Mouse (Mus musculus) Patski (cell line): Measurements from ENCODE around the gene Chst8. TPM values are rescaled to one million over a fixed set of nuclear protein-coding genes. Genes with fewer than 3 reads are reported as not detected.

Experiments
- ATAC-seq: fragments of 100-300 bp; one replicate; pipeline ENCODE4 v1.8.0; 2021
- CTCF ChIA-PET: fragments of 350-600 bp; sonication (Branson Sonifier 250); formaldehyde crosslinking; loops from one replicate; lab custom pipeline; 2022; ENCODE audit warnings: inconsistent platforms; lab: Charles Lee
- POLR2A ChIA-PET: fragments of 350-600 bp; sonication (Branson Sonifier 250); formaldehyde crosslinking; loops from one replicate; lab custom pipeline; 2022; ENCODE audit warnings: antibody characterized with exemption, inconsistent platforms; lab: Charles Lee
- DNase-seq: peaks from one replicate; pipeline ENCODE4 v3.0.0-alpha.2; 2011; ENCODE audit warnings: low read depth, low spot score
- H3K27me3 ChIP-seq: fragments of 371-371 bp; one replicate; pipeline ENCODE4 v1.5.1; 2021
- CTCF ChIP-seq: fragments of 100-300 bp; IDR thresholded peaks from one replicate; pipeline ENCODE4 v1.5.1; 2021
- in situ Hi-C: fragments of 300-500 bp; cut with MboI; formaldehyde crosslinking; loops from 3 replicates; pipeline ENCODE4 v1.11.1; 2018; ENCODE audit warnings: low pct_unique_long_range_greater_than_20kb, mixed read lengths
- polyA plus RNA-seq: library from polyadenylated mRNA; unstranded; gene quantifications from one replicate; pipeline ENCODE4 v1.2.3, GENCODE M21; 2021

The Chst8 gene
- polyA plus RNA-seq, 1 experiment from 2014 or later: 2.2 TPM

GRCm38 (mm10) chr7:34826255-34826909, 13.9 kb upstream of the Chst8 start:
- ATAC-seq: no peak
- peaks cover 3% of the 10 kb centered on the region for H3K27me3 ChIP-seq
- DNase-seq: no peak
- in situ Hi-C loops: no loop called here
- POLR2A ChIA-PET: interaction anchor here (0.7 kb wide), 1 partner anchor 202 kb away, joined by 4 read pairs; no protein-coding TSS in a partner anchor
- peak; percentile 74 for TF ChIP-seq CTCF
- CTCF ChIA-PET: interaction anchor here (1.2 kb wide), 1 partner anchor 113 kb away, joined by 4 read pairs; no protein-coding TSS in a partner anchor

GRCm38 (mm10) chr7:34821587-34821986, 9.1 kb upstream of the Chst8 start:
- in situ Hi-C loops: no loop called here
- TF ChIP-seq CTCF: no peak
- no peak for ATAC-seq
- no peak for DNase-seq
- ChIA-PET CTCF (no interaction called here), POLR2A (no interaction called here)
- H3K27me3 ChIP-seq: peaks cover 3% of the 10 kb centered on the region

- POLR2A ChIA-PET: no interaction called here
- DNase-seq (no peak), ATAC-seq (no peak)
- in situ Hi-C loops: no loop called here
- CTCF ChIA-PET: no interaction called here
- TF ChIP-seq CTCF: no peak
- peaks cover 3% of the 10 kb centered on the region for H3K27me3 ChIP-seq
Observed at GRCm38 (mm10) chr7:34820554-34820953, 8.0 kb upstream of the Chst8 start.

- ATAC-seq (no peak), DNase-seq (no peak)
- TF ChIP-seq CTCF: no peak
- in situ Hi-C loops: no loop called here
- CTCF ChIA-PET: no interaction called here
- peaks cover 3% of the 10 kb centered on the region for H3K27me3 ChIP-seq
- POLR2A ChIA-PET: no interaction called here
Observed at GRCm38 (mm10) chr7:34819796-34820195, 7.3 kb upstream of the Chst8 start.

- POLR2A ChIA-PET: interaction anchor here (0.5 to 0.6 kb wide), 2 partner anchors 395 to 439 kb away, joined by 3 read pairs; no protein-coding TSS in a partner anchor
- no peak for ATAC-seq
Observed at GRCm38 (mm10) chr7:34818660-34819059, 6.1 kb upstream of the Chst8 start.

GRCm38 (mm10) chr7:34816981-34817380, 4.5 kb upstream of the Chst8 start:
- in situ Hi-C loops: no loop called here
- POLR2A ChIA-PET: no interaction called here
- peaks cover 5% of the 10 kb centered on the region for H3K27me3 ChIP-seq
- ATAC-seq (no peak), DNase-seq (no peak)
- no peak for TF ChIP-seq CTCF
- CTCF ChIA-PET: no interaction called here

More at GRCm38 (mm10) chr7:34818660-34819059, 6.1 kb upstream of the Chst8 start:
- DNase-seq: no peak
- H3K27me3 ChIP-seq: peaks cover 3% of the 10 kb centered on the region
- in situ Hi-C loops: no loop called here
- CTCF ChIA-PET: no interaction called here
- no peak for TF ChIP-seq CTCF

- in situ Hi-C loops: no loop called here
- POLR2A ChIA-PET: no interaction called here
- no peak for TF ChIP-seq CTCF
- CTCF ChIA-PET: interaction anchor here (0.7 kb wide), 1 partner anchor 19 kb away, joined by 3 read pairs; no protein-coding TSS in a partner anchor
- no peak for ATAC-seq
- no peak for DNase-seq
- H3K27me3 ChIP-seq: peaks cover 19% of the 10 kb centered on the region
Observed at GRCm38 (mm10) chr7:34814801-34815200, 2.3 kb upstream of the Chst8 start.

GRCm38 (mm10) chr7:34811531-34812526, 682 bp downstream of the Chst8 start:
- ATAC-seq: peak; percentile 11
- TF ChIP-seq CTCF: no peak
- peaks cover 19% of the 10 kb centered on the region for H3K27me3 ChIP-seq
- DNase-seq: no peak
- POLR2A ChIA-PET: interaction anchor here (0.9 kb wide), 1 partner anchor 191 kb away, joined by 3 read pairs; no protein-coding TSS in a partner anchor
- in situ Hi-C loops: no loop called here
- CTCF ChIA-PET: no interaction called here

- no peak for ATAC-seq
- in situ Hi-C loops: no loop called here
- CTCF ChIA-PET: no interaction called here
- POLR2A ChIA-PET: no interaction called here
- no peak for TF ChIP-seq CTCF
- peaks cover 19% of the 10 kb centered on the region for H3K27me3 ChIP-seq
- no peak for DNase-seq
Observed at GRCm38 (mm10) chr7:34811060-34811459, 1.5 kb downstream of the Chst8 start.

- peaks cover 7% of the 10 kb centered on the region for H3K27me3 ChIP-seq
- ATAC-seq: peak; percentile 59
- in situ Hi-C loops: no loop called here
- ChIA-PET CTCF (interaction anchor here (0.7 kb wide), 1 partner anchor 11 kb away, joined by 3 read pairs; no protein-coding TSS in a partner anchor), POLR2A (interaction anchor here (0.6 to 0.7 kb wide), 2 partner anchors 41 to 512 kb away, joined by 3 to 5 read pairs; partner anchors contain the start of gene Gpatch1)
- no peak for TF ChIP-seq CTCF
- DNase-seq: no peak
Observed at GRCm38 (mm10) chr7:34806307-34806706, 6.2 kb downstream of the Chst8 start.
